Mouse (Mus musculus): ENCODE measurements around the gene Arxes1.
"Not testable (repeated sequence)": the region's sequence is repeated elsewhere in the genome, so short reads cannot be mapped to it uniquely, and the experiment has no call there.

Gene Arxes1

DNA sequence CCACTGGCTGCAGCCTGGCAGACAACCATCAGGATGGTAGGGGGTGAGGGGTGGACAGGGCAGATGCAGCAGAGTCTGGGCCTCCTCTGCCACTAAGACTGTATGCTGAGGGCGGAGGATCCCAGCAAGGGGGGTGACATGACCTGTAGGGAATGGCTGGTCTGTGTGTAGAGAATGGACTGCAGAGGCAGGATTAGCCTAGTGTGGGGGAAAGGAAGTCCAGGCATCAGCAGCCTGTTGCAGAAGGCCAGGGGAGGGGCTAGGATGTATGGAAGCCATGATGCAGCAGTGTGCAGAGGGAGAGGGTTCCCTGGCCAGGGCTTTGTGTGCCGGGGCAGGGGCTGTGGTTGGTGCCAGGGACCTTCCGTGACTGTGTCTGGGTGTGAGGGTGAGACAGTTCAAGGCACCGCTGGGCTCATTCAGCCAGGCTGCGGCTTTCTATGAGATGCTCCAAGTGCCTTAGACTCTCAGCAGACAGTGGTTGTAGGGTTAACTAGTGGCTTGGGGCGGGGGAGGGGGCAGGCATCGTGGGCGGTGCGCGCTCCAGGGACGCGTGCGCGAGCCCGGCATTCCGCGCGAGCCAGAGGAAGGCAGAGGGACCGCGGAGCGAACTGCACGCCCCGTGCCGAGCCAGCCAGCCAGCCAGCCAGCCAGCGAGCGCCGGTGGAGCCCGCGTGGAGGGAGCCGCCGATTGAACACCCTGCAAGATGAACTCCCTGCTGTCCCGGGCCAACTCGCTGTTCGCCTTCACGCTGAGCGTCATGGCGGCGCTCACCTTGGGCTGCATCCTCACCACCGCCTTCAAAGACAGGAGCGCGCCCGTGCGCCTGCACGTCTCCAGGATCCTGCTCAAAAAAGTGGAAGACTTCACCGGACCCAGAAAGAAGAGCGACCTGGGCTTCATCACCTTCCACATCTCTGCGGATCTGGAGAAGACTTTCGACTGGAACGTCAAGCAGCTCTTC lies at the start of gene Arxes1:
Arxes1 (plus strand) TSS at position 569 of the 965 bp plus-strand sequence.
- DNase-seq (ENCODE audit: low read depth, low spot score), result not testable (repeated sequence)

GRCm38 (mm10) chrX:135984539-135985260 lies 48.5 kb upstream of the Arxes1 start:
- DNase-seq (ENCODE audit: low read depth, low spot score), result no peak

DNA sequence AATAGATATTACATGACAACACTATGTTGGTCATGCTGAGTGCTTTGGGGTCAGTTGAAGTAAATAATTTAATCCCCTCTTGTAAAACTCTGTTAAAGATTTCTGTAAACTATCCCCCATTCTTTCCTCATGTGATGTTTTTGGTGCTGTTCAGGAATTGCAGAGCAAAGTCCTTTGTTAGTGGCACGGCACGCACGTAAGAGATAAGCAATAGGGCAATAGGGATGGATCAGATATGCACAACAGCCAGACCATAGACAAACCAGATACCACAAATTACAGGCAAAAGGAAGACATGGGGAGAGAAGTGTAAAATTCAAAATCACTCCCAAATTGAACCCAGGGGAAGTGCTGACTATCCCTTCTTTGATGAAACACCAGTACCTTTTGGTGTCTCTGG lies 46.9 kb upstream of the Arxes1 start:
- DNase-seq (ENCODE audit: low read depth, low spot score), result no peak

DNA sequence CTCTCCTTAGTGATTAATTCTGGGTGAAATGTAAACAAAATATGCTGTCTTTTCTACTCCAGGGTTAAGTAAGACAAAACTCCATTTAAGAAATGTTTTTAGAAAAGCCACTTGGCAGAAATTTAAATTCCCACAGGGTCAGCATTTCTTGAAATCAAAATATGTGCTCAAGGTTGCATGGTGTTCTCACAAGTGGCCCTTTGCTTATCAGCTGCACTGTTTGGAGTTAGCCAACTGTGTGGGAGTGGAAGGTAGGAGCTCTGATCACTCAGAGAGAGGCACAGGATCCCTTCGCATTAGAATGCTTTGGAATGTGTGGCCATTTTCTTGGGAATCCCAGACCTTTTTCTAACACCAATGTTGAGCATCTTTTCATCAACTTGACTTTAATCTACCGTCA lies 42.5 kb upstream of the Arxes1 start:
- DNase-seq (ENCODE audit: low read depth, low spot score), result no peak

- not testable (repeated sequence) for DNase-seq (ENCODE audit: low read depth, low spot score)
Measured at GRCm38 (mm10) chrX:135993192-135993594, 40.0 kb upstream of the Arxes1 start.

GRCm38 (mm10) chrX:135993664-135994119 lies 39.5 kb upstream of the Arxes1 start, which contains the start of gene Arxes2:
Gene Arxes2, plus strand, starts transcription at chrX:135993824.
- DNase-seq (ENCODE audit: low read depth, low spot score), result not testable (repeated sequence)

DNA sequence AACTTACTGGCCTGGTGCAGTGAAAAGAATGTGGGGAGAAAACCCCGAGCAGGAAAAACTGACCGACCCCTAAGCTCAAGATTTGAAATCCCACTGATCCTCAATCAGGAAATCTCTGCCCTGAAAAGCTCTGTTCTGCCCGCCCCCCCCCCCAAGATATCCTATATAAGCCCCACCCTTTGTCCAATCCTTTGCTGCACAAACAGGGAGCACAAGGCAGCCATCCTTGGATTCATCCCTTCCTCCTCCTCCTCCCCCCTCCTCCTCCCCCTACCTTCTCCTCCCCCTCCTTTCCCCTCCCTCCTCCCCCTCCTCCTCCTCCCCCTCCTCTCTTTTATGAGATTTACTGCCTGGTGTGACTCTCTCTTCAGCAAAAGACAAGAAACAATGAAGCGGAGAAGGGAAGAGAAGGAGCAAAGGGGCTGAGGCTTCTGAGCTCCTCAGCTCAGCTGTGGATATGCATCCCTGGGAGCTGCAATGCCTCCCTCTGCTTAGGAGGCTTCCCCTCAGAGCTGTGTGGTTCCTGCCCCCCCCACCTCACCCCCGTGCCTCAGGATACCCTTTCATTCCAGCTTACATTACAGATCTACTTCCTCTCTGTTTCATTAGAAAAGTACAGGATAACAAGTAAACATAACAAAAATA lies 25.8 kb upstream of the Arxes1 start:
- no peak for DNase-seq (ENCODE audit: low read depth, low spot score)

DNA sequence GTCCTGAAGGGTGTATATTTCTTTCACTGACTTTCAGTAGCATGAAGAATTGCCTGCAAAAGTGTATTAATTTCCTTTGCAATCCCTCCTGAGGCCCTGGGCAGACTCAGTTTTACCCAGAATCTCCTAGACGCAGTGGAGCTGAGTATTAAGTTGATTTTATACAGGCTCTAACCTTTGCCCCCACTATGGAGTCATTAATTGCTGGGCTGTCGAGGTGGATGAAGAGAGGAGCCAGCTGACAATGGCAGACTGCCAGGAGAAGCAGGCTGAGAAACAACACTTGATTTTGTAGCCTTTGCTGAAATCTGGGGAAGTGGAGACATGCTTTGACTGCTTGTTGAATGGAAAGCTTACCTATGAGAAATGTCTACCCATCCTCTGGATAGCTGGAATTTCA lies 18.8 kb upstream of the Arxes1 start:
- no peak for DNase-seq (ENCODE audit: low read depth, low spot score)

GRCm38 (mm10) chrX:136030331-136030730 lies 2.8 kb upstream of the Arxes1 start:
- no peak for DNase-seq (ENCODE audit: low read depth, low spot score)

DNA sequence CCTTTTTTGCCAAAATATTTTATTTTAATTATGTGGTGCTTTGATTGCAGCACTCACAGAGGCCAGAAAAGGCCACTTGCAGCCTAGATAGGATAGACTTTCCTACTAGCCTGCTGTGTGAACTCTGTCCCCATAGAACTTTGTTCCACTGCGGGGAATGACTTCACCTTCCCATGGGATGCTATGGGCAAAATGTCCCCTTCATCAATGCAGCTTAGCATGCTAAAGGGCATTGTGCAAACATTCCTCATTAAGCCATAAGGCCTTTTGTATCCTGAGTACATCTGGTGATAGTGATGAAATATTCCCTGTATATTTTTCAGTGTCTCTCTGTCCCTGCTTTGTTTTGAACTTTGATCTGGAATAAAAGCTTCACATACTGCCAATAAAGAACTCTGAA lies 10.6 kb downstream of the Arxes1 start:
- DNase-seq (ENCODE audit: low read depth, low spot score), result no peak

DNA sequence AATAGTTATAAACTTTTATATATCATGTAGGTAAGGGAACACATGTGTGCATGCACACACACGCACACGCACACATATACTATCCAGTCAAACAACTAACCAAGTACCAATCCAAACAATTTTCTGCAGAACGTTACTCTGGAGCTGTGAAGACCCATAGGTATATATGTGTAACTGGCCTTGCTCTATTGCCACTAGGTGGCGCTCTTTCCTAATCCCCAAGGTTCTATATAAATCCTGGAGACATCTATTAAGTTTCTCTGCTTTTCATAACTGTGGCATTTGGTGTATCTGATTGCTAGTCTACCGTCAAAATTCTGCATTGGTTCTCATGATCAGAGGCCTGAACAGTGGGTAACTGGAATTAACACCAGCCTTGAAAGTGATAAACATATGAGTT lies 14.4 kb downstream of the Arxes1 start:
- DNase-seq (ENCODE audit: low read depth, low spot score), result peak; percentile 32

DNA sequence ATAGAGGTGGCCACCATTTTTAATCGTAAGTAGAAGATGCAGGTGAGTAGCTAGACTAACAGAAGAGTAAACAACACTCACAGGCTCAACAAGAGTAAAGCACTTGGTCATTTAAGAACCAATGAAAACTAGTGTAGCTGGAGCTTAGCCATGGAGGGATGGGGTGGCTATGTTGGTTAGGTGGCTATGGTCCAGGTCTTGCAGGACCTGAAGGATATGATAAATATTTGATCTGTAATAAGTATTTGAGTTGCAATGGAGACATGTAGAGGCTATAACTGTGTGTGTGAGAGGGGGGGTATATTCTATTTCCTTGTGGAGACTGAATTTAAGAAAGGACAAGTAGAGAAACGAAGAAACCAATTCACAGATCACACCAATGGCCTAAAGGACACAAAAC lies 18.1 kb downstream of the Arxes1 start:
- DNase-seq (ENCODE audit: low read depth, low spot score), result no peak

DNA sequence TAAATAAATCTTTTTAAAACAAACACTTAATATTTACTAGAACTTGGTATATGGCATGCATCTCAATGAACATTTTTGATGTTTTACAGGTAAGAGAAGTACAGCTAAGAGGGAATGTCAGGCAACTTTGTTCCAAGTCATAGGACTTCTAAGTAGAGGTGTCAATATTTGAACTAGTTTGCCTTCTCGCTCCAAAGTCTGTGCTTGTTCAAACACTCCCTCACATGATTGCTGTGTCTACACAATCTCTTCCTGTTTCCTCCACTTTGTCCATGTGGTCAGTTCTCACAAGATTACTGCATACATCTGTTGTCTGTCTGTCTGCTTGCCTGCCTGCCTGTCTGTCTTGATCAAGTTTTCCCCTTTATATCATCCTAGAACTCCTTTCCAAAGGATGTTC lies 27.5 kb downstream of the Arxes1 start:
- no peak for DNase-seq (ENCODE audit: low read depth, low spot score)

DNA sequence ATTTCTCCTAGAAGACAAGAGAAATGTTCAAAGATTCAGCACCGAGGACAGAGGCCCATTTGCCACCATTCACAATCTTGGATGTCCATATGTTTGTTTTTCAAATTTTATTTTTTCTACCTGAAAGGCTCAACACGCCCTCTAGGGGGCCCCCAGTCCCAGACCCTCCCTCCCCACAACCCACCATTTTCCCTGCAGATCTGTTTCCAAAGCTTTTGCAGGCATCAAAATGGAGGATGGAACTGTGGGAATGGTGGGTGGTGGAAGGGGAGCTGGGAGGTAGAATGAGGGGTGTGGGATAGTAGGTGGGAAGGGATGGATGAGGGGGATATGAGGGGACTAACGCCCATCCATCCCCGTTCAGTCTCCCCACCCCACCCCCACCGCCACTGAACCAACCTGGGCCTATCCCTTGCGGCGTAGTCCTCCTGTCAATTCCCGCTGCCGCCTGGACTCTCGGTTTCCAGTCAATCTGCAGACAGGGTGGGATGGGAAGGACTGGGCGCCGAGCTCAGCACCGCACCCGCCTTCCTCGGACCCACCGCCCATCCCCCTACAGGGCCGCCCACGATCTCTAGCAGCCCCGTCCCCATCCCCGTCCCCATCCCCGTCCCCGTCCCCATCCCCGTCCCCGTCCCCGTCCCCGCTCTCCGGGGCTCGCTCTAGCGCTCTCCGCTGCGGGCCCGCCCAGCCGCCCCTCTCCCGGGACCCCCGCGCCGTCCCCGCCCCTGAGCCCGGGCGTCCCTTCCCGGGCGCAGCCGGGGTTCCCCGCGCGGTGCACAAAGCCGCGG lies 34.2 kb downstream of the Arxes1 start:
- DNase-seq (ENCODE audit: low read depth, low spot score), result not testable (repeated sequence)

DNA sequence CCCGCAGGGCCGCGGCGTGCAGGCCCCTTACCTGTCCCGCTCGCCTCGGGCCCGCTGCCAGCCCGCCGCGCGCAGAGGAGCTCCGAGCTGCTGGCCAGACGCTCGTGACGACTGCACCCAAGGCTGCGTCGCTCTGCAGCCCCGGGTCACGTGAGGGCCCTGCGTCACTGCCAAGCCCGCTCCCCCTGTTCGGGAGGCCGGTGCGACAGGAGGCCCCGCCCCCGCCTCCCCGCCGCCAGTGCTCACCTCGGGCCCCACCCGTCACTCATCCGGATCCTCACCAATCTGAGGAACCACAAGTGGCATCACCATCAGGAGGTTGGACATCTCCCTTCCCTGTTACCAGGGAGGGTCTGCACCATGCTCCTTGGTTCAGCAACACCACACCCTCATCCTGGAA lies 34.9 kb downstream of the Arxes1 start, which contains the start of gene Bex2:
Bex2 (minus strand) TSS at position 217 of the 400 bp plus-strand sequence.
- not testable (repeated sequence) for DNase-seq (ENCODE audit: low read depth, low spot score)

All from c-Kit-negative CD71-positive TER-119-positive erythroid progenitor cells, embryonic 14.5 days (primary cell).